Mouse (Mus musculus): ENCODE results near the gene Rbms1.

The Rbms1 gene

DNA sequence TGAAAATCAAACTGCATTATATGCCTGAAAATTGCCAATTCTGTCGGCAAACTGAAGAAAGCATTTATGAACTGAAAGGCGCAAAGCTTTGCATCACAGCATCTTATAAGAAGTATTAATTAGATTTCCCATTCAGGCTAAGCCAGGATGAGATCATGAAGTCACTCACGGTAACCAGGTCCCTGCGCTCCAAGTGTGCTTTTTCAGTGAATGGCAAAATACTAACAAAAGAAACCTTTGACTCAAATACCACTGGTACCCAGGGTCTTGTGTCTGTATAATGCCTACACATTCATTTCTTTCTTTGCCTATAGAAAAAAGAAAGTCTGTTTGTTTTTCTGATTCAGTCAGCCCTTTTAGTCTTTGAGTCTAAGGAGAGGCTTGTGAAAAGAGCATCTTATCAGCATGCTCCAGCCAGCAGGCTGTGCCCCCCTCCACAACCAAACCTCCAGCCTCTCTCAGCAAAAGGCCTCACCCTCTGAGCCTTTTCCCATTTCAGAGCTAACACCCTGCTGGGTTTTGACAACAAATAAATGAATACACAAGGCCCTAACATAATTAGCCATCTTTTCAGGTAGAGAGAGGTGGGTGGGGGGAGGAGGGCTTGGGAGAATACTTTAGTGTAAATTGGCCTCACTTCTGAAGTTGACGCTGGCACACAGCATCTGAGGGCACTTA, 83.7 kb downstream of the Rbms1 start:
- DNase-seq (ENCODE audit: low read depth, low spot score) = no peak

DNA sequence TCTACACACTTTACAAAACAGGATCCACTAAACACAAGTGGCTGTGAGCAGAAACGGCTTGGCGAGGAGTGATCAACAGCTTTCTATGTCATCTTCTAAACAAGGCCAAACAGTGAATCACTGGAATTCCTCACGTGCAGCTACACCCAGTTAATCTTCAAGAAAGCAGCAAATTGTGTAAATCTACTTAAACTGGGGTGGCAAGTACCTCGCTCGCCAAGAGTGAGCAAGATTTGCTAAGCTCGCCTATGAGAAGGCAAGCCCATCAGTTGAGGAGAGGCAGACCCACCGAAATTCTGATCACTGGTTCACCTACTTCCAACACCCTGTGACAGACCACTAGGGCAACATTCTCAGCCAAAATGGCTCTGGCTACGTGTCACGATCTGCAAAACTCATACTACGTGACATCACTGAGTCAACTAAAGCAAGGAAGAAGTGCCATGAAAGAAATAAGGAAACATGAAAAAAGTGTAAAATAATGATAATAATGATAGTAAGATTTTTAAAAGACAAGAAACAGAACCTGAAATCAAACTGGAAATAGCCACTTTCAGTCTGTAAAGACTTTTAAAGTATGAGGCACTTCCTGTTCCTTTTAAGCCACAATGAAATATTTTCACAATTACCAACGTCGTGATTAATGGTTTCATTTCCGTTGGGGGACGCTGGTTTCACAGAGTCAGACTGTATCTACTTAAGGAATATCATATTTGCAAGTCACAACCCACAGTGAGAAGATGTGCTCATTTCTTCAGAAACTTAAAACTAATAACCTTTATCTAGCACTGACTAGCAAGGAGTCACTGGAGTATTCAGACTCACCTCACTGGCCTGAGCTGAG, 85.2 kb downstream of the Rbms1 start:
- DNase-seq (ENCODE audit: low read depth, low spot score) = no peak

DNA sequence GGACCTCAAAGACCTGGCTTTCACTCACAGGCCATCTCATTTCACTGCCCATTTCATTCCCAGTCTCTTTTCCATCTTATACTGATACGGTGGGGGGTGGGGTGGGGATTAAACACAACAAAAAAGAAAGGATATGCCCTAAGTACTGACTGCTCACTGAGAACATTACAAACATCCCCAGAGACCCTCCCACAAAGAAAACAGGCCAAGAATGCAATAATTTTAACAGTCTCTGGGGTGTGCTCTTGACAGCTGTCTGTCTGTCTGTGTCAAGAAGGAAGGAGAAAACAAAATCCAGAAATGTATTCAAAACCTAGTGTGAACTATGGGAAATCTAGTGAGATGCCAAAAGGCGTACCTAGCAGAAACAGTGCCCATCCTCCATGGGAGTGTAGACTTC, 86.1 kb downstream of the Rbms1 start:
- DNase-seq (ENCODE audit: low read depth, low spot score) = no peak

DNA sequence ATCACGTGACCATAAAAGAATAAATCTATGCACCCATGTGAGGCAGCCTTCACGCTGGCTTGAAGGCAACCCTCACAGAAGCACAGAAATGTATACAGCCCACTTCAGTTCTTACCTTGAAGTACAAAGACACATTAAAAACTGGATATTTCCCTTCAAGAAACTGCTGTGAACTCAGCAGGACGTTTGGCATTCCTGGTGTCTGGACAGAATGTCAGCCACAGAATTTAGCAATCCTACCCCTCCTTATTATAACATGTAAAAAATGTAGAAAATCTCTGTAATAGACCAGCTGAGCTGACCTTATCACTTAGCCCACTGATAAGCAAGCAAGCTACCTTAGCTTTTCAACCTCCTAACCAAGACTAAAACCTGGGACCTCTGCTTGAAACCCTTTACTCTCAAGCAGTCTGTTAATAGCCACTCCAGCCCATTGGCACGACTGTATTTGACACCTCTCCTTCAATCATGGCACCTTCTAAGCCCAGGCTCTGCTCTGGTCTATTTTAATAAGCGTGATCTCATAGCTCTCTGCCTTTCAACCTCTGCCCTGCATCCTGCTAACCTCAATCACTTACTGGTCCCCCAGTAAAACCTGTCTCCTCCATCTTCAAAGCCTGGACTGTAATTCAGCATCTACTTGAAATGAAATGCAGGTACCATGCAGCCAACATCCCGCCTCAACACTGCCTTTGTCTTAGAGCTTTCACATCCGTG, 90.7 kb downstream of the Rbms1 start:
- DNase-seq (ENCODE audit: low read depth, low spot score) = no peak

DNA sequence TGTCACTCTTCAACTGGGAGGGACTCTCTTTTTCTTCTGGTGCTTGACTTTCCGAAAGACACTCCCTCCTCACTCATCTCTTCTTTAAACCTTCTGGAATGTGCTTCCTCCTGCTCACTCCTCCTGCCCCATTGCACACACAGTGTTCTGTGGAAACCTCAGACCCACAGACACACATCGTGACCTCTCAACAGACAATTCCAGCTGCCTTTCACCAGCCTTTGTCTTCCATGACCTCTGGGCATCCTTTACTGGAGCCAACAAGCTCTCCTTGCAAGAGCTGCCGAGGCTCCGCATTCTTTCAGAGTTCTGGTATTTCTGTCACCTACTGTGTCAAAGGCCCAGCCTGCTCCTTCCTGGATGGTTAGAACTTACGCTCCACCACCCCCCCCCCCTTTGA, 92.0 kb downstream of the Rbms1 start:
- DNase-seq (ENCODE audit: low read depth, low spot score) = no peak

DNA sequence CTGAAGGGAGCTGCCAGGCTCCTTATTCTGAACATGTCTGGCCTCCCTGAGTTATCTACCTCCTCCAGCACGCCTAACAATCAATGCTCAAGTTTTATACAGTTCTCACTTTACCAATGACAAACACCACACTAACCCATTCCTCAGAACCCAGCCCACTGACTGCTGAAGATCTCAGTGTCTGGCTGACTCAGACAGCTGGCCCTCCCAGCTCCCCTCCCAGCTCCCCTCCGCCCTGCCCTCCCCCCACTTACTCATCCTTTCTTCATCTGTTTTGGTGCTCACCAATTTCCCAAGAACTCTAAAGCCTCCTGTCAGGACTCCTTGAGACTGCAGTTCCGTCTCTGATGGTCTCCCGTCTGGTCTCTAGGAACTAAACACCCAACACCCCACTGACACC, 92.5 kb downstream of the Rbms1 start:
- DNase-seq (ENCODE audit: low read depth, low spot score) = no peak

DNA sequence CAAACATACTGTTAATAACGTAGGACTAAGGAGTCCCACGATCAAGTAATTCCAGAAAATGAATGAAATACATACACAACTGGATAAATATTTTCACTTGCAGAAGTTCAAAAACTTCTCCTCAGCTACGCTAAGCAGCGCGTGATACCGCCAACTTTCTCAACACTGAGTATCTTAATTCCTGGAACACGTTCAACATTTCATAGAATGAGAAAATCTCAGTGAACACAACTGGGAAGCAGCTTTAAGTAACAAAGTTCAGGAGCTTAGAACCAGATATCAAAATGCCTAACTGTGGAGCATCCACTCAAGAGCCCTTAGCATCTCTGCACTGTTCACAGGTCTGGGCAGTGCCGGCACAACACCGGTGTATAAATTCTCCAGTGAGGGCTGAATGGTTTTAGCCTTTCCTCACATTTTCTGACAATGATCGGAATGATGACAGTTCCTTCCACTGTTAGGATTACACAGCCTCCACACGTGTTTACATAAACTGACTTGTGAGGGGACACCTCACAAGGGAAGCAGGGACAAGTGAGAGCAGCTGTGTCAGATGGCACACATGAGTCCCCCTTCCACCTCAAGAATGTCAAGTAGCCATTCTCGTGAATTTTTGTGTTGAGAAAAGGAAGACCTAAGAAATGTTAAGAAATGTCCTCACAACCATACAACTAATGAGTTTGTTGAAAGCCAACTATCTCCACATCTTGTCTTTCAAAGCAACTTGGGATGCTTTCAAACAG, 93.8 kb downstream of the Rbms1 start:
- no peak for DNase-seq (ENCODE audit: low read depth, low spot score)

DNA sequence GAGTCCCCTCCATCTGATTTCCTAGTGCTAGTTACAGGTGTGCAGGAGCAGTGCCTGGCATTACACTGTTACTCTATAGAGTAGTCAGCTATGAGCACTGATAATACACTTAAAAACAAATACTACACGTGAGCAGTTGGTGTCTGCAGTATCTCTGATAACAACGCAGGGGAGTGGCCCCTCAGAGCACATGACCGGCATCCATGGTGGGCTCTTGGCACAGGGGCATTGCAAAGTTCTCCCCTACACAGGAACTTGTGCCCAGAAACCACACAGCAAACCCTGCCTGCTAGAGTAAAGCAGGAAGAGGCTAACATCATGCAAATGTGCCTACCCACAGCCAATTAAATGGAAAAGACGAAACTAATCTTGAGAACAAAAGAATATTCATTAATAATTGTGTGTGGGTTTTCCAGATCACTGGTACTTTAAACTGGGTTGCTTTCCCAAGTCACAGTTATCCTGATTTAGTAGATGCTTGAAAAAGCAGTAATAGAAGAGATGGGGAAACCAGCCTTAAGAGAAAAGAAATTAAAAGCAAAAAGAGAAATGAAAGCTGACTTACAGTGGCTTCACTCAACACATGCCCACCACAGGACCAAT, 94.8 kb downstream of the Rbms1 start:
- no peak for DNase-seq (ENCODE audit: low read depth, low spot score)

DNA sequence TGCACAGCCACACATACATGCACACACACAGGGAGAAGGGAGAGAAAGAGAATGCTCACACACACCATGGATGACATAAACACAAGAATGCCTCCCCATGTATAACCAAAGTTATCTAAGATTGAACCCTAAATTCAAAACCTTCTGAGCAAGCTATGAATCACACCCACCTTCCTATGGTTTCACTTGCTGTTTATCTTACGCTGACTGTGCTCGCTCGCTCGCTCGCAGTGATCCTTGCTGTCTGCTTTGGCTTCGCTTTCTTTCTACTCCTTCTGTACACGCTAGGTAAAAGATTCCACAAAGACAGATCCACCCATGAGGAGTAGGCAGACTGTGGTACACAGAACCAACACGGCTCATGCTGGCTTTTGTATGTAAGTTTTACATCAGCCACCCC, 95.7 kb downstream of the Rbms1 start:
- no peak for DNase-seq (ENCODE audit: low read depth, low spot score)

DNA sequence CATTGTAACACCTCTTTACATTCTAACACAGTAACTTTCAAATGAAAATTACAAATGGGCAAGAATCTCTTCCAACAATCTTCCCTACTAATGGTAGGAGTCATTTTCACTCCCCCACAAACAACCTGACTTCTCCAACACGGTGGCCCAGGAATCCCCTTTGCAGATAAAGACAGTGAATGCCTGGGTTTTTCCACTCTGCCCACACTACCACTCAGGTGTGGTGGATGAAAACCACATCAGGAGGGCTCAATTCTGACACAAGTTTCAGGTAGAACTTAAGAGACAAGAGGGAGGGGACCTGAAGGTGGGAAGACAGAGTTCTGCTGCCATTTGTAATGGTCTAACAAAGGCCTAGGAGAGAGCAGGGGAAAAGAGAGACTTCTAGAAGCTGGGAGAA, 97.1 kb downstream of the Rbms1 start:
- DNase-seq (ENCODE audit: low read depth, low spot score) = no peak

DNA sequence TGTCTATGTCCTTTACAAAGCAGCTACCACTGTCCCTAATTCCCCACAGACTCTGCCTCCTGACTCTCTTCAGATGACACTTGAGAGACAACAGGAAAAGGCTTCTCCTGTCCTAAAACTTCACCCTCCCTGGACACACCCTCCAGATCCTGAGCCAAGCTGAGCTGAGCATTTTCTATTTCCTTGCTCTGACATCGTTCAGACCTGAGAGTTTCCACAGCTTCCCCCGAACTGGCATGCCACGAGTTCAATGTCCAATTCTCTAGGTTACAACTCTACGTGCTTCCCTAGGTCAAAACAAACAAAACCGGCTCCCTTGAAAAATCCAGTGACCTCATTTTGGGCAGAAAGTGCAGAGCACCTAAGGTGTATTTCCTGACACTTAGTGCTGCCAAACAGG, 98.0 kb downstream of the Rbms1 start:
- DNase-seq (ENCODE audit: low read depth, low spot score) = no peak

DNA sequence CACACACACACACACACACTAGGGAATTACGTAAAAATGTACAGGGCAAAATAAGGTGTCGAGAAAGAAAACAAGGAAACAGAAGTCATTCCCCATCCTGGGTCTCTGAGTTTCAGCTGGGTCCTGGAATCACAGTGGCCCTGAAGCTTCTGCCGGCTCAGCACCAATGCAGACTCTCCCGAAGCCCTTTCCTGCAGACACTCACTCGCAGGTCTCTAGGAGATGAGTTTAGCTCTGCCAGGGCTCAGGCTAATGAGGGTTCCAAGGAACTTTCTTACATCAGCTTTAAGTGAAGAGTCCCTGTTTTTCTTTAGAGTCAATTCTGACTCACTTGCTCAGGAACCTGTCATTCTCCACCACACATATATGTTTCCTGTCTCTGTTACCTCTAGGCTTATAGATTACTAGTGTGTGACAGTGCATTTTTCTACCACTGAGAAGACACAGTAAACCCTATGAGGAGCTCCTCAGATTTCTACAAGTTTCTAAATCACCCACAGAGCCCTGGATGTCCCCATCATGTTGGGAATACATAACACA, 98.7 kb downstream of the Rbms1 start:
- DNase-seq (ENCODE audit: low read depth, low spot score) = no peak

DNA sequence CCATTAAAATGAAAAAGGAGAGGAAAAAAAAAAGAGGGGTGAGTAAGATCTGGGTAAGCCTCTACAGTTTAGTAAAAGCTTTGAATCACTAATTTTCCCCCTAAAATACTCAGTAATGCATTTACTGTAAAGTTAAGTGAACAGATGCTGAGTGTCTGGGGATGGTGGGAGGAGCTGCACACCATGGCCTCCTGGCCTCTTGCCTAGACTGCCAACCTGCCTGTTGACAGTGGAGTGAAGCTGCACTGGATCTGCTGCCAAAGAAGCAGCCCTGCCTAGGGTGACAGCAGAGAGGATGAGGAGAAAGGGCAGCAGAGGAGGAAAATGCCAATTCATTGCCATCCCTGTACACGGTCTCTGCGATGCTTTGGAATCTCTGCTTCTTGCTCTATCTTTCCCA, 99.2 kb downstream of the Rbms1 start:
- no peak for DNase-seq (ENCODE audit: low read depth, low spot score)

DNA sequence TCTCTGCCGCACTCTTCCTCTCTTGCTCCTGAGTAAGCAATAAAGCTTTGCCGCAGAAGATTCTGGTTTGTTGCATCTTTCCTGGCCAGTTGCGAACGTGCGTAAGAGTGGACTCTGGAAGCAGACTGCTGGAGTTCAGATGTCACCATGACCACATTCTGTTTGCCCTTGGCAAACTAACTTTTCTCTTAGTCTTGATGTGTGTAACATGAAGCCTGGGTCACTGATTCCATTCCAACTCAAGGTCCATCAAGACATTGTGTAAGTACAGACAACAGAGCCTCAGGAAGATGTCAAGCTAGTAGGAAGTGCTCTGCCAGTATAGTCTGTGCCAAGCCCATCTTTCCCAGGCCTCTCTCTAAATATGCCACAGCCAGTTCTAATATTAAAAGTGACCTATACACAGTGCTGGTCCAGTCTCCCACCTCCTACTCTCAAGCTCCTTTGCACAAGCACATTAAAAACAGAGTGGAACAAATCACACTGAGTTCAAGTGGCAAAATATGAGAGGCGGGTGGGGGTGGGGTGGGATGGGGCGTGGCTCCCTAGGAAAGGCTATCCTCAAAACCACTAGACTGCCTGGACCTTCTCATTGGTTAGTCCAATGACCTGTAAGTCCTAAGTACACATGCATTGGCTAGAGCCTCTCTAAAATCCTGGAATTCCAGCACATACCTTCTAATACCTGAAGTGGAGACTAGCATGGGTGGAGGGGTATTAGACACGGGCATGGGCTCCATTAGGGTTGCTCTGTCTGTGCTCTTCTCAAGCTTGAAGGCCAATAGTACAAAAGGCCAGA, 99.9 kb downstream of the Rbms1 start:
- no peak for DNase-seq (ENCODE audit: low read depth, low spot score)

DNA sequence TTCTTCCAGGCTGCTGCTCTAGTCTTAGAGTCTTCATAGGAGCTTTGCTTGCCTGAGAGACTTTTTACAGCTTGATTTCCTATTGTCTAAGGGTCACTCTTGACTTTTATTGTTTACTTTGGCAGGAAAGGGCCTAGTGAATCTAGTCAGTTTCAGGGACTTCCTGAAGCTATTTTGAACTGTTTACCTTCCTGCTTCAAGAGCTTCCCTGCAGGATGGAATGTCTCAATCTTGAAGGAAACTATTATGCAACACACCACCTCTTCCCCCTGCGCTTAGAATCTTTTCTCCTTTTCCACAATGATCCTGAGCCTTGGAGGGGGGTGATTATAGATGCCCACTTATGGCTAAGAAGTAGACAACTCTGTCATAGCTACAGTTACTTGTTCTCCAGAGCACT, 104.9 kb downstream of the Rbms1 start:
- DNase-seq (ENCODE audit: low read depth, low spot score) = no peak

DNA sequence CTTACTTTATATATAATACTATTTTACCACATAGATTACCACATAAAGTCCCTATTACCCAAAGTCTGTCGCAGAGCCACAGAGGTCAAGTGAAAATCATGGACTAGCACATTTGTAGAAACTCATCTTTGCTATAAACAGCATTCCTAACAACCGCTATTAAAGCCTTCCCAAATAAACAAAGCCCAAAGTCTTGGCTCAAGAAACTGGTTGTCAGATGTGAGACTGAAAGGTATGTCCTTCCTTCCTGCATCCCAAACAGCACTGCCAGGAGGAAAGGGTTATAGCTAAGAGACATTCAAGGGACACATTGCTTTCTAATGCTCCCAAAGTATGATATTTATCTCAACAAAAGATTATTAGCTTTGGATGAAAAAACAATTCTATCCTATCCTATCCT, 106.9 kb downstream of the Rbms1 start:
- no peak for DNase-seq (ENCODE audit: low read depth, low spot score)

DNA sequence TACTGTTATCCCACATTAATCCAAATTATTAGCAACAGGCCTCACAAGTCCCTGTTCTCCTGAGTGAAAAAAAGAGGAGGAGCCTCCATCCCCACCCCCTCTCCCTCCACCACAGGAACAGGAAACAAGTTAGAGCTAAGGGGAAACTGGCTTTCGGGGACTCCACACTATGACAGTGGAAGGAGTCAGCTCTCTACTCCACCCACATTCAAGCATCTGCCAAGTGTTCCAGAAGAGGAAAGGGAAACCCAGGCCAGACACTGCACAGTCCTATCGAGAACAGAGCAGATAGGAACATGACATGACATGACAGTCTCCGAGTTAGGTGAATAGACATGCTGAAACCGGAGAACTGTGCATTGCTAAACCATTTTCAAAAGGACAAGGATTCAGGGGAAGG, 108.0 kb downstream of the Rbms1 start:
- no peak for DNase-seq (ENCODE audit: low read depth, low spot score)

DNA sequence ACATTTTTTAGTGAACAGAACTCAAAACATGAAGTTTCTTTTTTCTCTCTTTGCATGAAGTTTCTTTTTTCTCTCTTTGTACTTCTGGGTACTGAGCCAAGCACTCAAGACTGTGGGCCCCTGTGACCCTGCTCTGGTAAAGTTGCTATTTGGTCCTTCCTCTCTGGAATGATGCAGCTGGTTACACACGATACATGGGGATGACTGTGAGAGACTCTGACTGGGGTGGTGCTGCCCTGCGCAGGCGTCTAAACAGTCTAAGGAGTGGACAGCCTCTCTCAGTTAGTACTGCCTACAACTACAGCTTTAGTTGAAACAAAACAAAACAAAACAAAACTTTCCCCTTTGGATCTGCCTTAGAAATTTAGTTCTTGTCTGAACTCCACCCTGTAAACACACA, 111.1 kb downstream of the Rbms1 start:
- no peak for DNase-seq (ENCODE audit: low read depth, low spot score)

DNA sequence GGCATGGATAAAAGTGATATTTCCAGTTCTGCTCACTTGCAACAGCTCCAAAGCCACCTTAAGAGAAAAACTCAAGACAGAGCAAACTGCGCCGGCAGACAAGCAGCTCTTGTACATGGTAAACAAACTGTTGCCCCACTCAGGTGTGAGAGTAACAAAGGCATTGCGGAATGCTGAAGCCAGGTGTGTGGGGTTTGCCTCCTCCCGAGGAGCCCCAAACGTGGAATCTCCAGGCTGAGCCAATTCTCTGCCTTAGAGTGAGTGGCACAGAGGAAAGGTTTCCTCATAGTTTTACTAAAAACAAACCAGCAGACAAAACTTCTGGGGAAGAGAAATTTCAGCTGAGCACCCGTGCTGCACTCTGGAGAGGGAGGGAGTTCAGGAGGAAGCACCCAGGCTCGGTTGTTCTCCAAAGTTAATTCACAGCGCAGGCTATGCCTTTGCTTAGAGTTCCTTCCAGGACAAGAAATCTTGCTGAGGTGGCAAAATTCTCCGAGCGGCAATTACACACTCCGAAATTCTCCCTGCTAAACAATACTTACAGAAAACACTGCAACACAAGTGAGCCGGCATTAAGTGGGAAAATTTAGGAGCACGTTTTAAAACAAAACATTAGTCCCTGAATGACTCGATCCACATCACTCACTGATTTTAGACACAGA, 111.8 kb downstream of the Rbms1 start:
- no peak for DNase-seq (ENCODE audit: low read depth, low spot score)

DNA sequence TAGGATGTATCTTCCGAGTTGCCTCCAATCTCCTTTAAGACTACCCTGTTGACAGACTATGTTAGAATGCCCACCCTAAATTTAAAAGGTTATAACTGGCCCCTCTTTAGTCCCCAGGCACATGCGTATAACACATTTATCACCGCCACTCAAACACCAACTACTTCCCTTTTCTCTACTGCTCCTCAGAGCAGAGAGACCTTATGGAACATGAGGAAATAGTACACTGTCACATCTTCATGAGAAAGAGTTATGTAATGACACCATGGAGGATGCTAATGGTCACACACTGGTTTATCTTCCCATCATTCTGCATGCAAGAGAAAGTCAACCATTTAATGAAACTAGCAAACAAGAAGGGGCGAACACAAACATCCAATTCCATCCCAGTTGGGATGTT, 114.5 kb downstream of the Rbms1 start:
- no peak for DNase-seq (ENCODE audit: low read depth, low spot score)
